Mouse (Mus musculus): ENCODE data around the gene Olfr1368.
A peak's percentile ranks its signal among the peaks of the same experiment; 100 is the strongest.
"Not testable (repeated sequence)": the region's sequence is repeated elsewhere in the genome, so short reads cannot be mapped to it uniquely, and the experiment has no call there.

The Olfr1368 gene

GRCm38 (mm10) chr13:21166936-21167909, 21.6 kb upstream of the Olfr1368 start:
- DNase-seq, result peak; percentile 95

GRCm38 (mm10) chr13:21162591-21162990, 16.9 kb upstream of the Olfr1368 start:
- no peak for DNase-seq

- DNase-seq, result peak; percentile 70
These were observed 15.9 kb upstream of the Olfr1368 start for GRCm38 (mm10) chr13:21161591-21161990.

GRCm38 (mm10) chr13:21160657-21161590, 15.3 kb upstream of the Olfr1368 start:
- peak; percentile 98 for DNase-seq

- peak; percentile 92 for DNase-seq
These were observed 14.4 kb upstream of the Olfr1368 start for GRCm38 (mm10) chr13:21160041-21160511.

GRCm38 (mm10) chr13:21159475-21159819, 13.8 kb upstream of the Olfr1368 start:
- DNase-seq, result peak; percentile 83

- DNase-seq, result peak; percentile 96
These were observed 13.3 kb upstream of the Olfr1368 start for GRCm38 (mm10) chr13:21158785-21159474.

GRCm38 (mm10) chr13:21158071-21158470, 12.4 kb upstream of the Olfr1368 start:
- DNase-seq, result peak; percentile 83

GRCm38 (mm10) chr13:21155888-21156287, 10.2 kb upstream of the Olfr1368 start:
- peak; percentile 65 for DNase-seq

GRCm38 (mm10) chr13:21142421-21142820, 3.2 kb downstream of the Olfr1368 start:
- no peak for DNase-seq

- DNase-seq, result not testable (repeated sequence)
These were observed 16.3 kb downstream of the Olfr1368 start, which contains the start of gene Olfr263 for GRCm38 (mm10) chr13:21129339-21129738. Gene Olfr263 (plus strand): TSS chr13:21129639.

GRCm38 (mm10) chr13:21114121-21114520, 31.5 kb downstream of the Olfr1368 start:
- DNase-seq, result no peak

- DNase-seq, result not testable (repeated sequence)
These were observed 34.5 kb downstream of the Olfr1368 start, which contains the start of gene Olfr1369-ps1 for GRCm38 (mm10) chr13:21111183-21111582. Gene Olfr1369-ps1 (plus strand): TSS chr13:21111483.

- DNase-seq, result no peak
These were observed 35.2 kb downstream of the Olfr1368 start for GRCm38 (mm10) chr13:21110441-21110840.

- DNase-seq, result no peak
These were observed 35.9 kb downstream of the Olfr1368 start for GRCm38 (mm10) chr13:21109759-21110158.

Measured in heart, adult 11 months (tissue).